Mouse (Mus musculus): ENCODE measurements around the gene Sh3yl1. TPM values are rescaled to one million over a fixed set of nuclear protein-coding genes. Genes with fewer than 3 reads are reported as not detected.

The Sh3yl1 gene
- polyA plus RNA-seq, 1 experiment from 2014 or later: 24.0 TPM

GRCm38 (mm10) chr12:31005010-31005409 is 93.5 kb downstream of the Sh3yl1 start:
- no peak for ATAC-seq (ENCODE audit: low FRiP score)

GRCm38 (mm10) chr12:31008171-31008570 is 96.7 kb downstream of the Sh3yl1 start:
- Histone ChIP-seq H3K27me3 (no peaks in the 10 kb centered on the region), H3K4me2 (no peak overlapping the region), H3K4me1 (no peaks in the 10 kb centered on the region), H3K9me3 (no peaks in the 10 kb centered on the region), H3K9ac (no peak overlapping the region), H3K27ac (no peak overlapping the region), H3K4me3 (replicated peaks) (no peak overlapping the region), H3K36me3 (replicated peaks) (no peaks in the 10 kb centered on the region)
- no peak for ATAC-seq (ENCODE audit: low FRiP score)
- 33% methylated on average over 6 of the region's 6 CpGs for WGBS

More at GRCm38 (mm10) chr12:31005010-31005409, 93.5 kb downstream of the Sh3yl1 start:
- no peaks in the 10 kb centered on the region for H3K27me3 ChIP-seq
- H3K9ac ChIP-seq: no peak overlapping the region
- no peaks in the 10 kb centered on the region for H3K9me3 ChIP-seq
- H3K27ac ChIP-seq: no peak overlapping the region
- WGBS: 16% methylated on average over 3 of the region's 3 CpGs
- H3K4me2 ChIP-seq: no peak overlapping the region
- no peaks in the 10 kb centered on the region for H3K4me1 ChIP-seq
- no peak overlapping the region for H3K4me3 ChIP-seq (replicated peaks)
- H3K36me3 ChIP-seq (replicated peaks): no peaks in the 10 kb centered on the region

Other genes with a start within 250 kb of the Sh3yl1 start
- 1.1 and 2.0 TPM in 2 replicates for gene Alkal2, start 27.3 kb upstream of the Sh3yl1 start, polyA plus RNA-seq (2016; fragmentation: Nextera tagmentation; extraction: Ambion mirVana)
- 162 and 169 TPM in 2 replicates for gene Acp1, start 79 bp upstream of the Sh3yl1 start, polyA plus RNA-seq (2016; fragmentation: Nextera tagmentation; extraction: Ambion mirVana)
- 0.08 and 0.18 TPM in 2 replicates for gene Fam110c, start 162.2 kb downstream of the Sh3yl1 start, polyA plus RNA-seq (2016; fragmentation: Nextera tagmentation; extraction: Ambion mirVana)

All from forebrain, embryonic 12.5 days (tissue).